Mouse (Mus musculus): ENCODE measurements around the gene Spn.

GRCm38 (mm10) chr7:127139562-127139961, 1.9 kb upstream of the Spn start:
- TF ChIP-seq POLR2A (IDR thresholded peaks at IDR 0.05; ENCODE audit: borderline replicate concordance, low read depth, low read length) (no peak), CTCF (IDR thresholded peaks at IDR 0.05; ENCODE audit: low read depth, low read length) (no peak)

All from bone marrow macrophage, adult 2 months (primary cell).